Mouse (Mus musculus): ENCODE results near the gene Kctd7. TPM values are rescaled to one million over a fixed set of nuclear protein-coding genes. Genes with fewer than 3 reads are reported as not detected.

Kctd7 gene
- polyA plus RNA-seq, 1 experiment from 2014 or later: 15.5 TPM

GRCm38 (mm10) chr5:130158545-130158944, 13.9 kb downstream of the Kctd7 start:
- no peaks in the 10 kb centered on the region for H3K27me3 ChIP-seq (ENCODE audit: control insufficient read depth, insufficient read depth, low read length)
- WGBS: 76% methylated on average over 4 of the region's 4 CpGs
- no peaks in the 10 kb centered on the region for H3K9me3 ChIP-seq (ENCODE audit: control insufficient read depth, low read length)
- no peak overlapping the region for H3K4me2 ChIP-seq (ENCODE audit: low read length)
- H3K27ac ChIP-seq (replicated peaks; ENCODE audit: low read depth, low read length): no peak overlapping the region
- H3K9ac ChIP-seq (replicated peaks; ENCODE audit: low read length): no peak overlapping the region
- no peak overlapping the region for H3K4me3 ChIP-seq (replicated peaks; ENCODE audit: low read depth, low read length)
- H3K4me1 ChIP-seq (ENCODE audit: control insufficient read depth, insufficient read depth, low read length): no peaks in the 10 kb centered on the region
- DNase-seq (no peak), ATAC-seq (ENCODE audit: low FRiP score, low TSS enrichment) (no peak)
- peaks cover 6% of the 10 kb centered on the region; the same call in 1 of the 2 replicates for H3K36me3 ChIP-seq (ENCODE audit: control insufficient read depth, insufficient read depth, low read length)

GRCm38 (mm10) chr5:130159761-130160201, 15.1 kb downstream of the Kctd7 start:
- no peaks in the 10 kb centered on the region for H3K9me3 ChIP-seq (ENCODE audit: control insufficient read depth, low read length)
- 60% methylated on average over 7 of the region's 7 CpGs for WGBS
- no peak overlapping the region for H3K4me2 ChIP-seq (ENCODE audit: low read length)
- no peak overlapping the region for H3K4me3 ChIP-seq (replicated peaks; ENCODE audit: low read depth, low read length)
- no peak for DNase-seq
- H3K4me1 ChIP-seq (ENCODE audit: control insufficient read depth, insufficient read depth, low read length): no peaks in the 10 kb centered on the region
- no peaks in the 10 kb centered on the region for H3K27me3 ChIP-seq (ENCODE audit: control insufficient read depth, insufficient read depth, low read length)
- H3K9ac ChIP-seq (replicated peaks; ENCODE audit: low read length): no peak overlapping the region
- H3K36me3 ChIP-seq (ENCODE audit: control insufficient read depth, insufficient read depth, low read length): no peaks in the 10 kb centered on the region
- ATAC-seq (ENCODE audit: low FRiP score, low TSS enrichment): no peak
- no peak overlapping the region for H3K27ac ChIP-seq (replicated peaks; ENCODE audit: low read depth, low read length)

GRCm38 (mm10) chr5:130163670-130164069, 19.0 kb downstream of the Kctd7 start:
- 8% methylated on average over 7 of the region's 7 CpGs for WGBS
- no peaks in the 10 kb centered on the region for H3K4me1 ChIP-seq (ENCODE audit: control insufficient read depth, insufficient read depth, low read length)
- ATAC-seq (ENCODE audit: low FRiP score, low TSS enrichment) (no peak), DNase-seq (peak; percentile 82)
- no peak overlapping the region for H3K4me3 ChIP-seq (replicated peaks; ENCODE audit: low read depth, low read length)
- H3K27me3 ChIP-seq (ENCODE audit: control insufficient read depth, insufficient read depth, low read length): no peaks in the 10 kb centered on the region
- no peak overlapping the region for H3K27ac ChIP-seq (replicated peaks; ENCODE audit: low read depth, low read length)
- H3K9ac ChIP-seq (replicated peaks; ENCODE audit: low read length): no peak overlapping the region
- H3K9me3 ChIP-seq (ENCODE audit: control insufficient read depth, low read length): no peaks in the 10 kb centered on the region
- no peaks in the 10 kb centered on the region for H3K36me3 ChIP-seq (ENCODE audit: control insufficient read depth, insufficient read depth, low read length)
- H3K4me2 ChIP-seq (ENCODE audit: low read length): no peak overlapping the region

- H3K36me3 ChIP-seq (ENCODE audit: control insufficient read depth, insufficient read depth, low read length): no peaks in the 10 kb centered on the region
- no peak overlapping the region for H3K4me2 ChIP-seq (ENCODE audit: low read length)
- H3K9ac ChIP-seq (replicated peaks; ENCODE audit: low read length): no peak overlapping the region
- WGBS: 81% methylated on average over 4 of the region's 4 CpGs
- H3K4me1 ChIP-seq (ENCODE audit: control insufficient read depth, insufficient read depth, low read length): no peaks in the 10 kb centered on the region
- H3K27ac ChIP-seq (replicated peaks; ENCODE audit: low read depth, low read length): no peak overlapping the region
- H3K4me3 ChIP-seq (replicated peaks; ENCODE audit: low read depth, low read length): no peak overlapping the region
- DNase-seq (no peak), ATAC-seq (ENCODE audit: low FRiP score, low TSS enrichment) (no peak)
- no peaks in the 10 kb centered on the region for H3K9me3 ChIP-seq (ENCODE audit: control insufficient read depth, low read length)
- H3K27me3 ChIP-seq (ENCODE audit: control insufficient read depth, insufficient read depth, low read length): no peaks in the 10 kb centered on the region
Measured at GRCm38 (mm10) chr5:130165213-130165612, 20.6 kb downstream of the Kctd7 start.

- H3K4me3 ChIP-seq (replicated peaks; ENCODE audit: low read depth, low read length): no peak overlapping the region
- no peak for DNase-seq
- 77% methylated on average over 6 of the region's 6 CpGs for WGBS
- ATAC-seq (ENCODE audit: low FRiP score, low TSS enrichment): no peak
- no peaks in the 10 kb centered on the region for H3K27me3 ChIP-seq (ENCODE audit: control insufficient read depth, insufficient read depth, low read length)
- H3K4me2 ChIP-seq (ENCODE audit: low read length): no peak overlapping the region
- H3K4me1 ChIP-seq (ENCODE audit: control insufficient read depth, insufficient read depth, low read length): peaks cover 19% of the 10 kb centered on the region
- H3K9me3 ChIP-seq (ENCODE audit: control insufficient read depth, low read length): no peaks in the 10 kb centered on the region
- H3K27ac ChIP-seq (replicated peaks; ENCODE audit: low read depth, low read length): no peak overlapping the region
- H3K9ac ChIP-seq (replicated peaks; ENCODE audit: low read length): no peak overlapping the region
- no peaks in the 10 kb centered on the region for H3K36me3 ChIP-seq (ENCODE audit: control insufficient read depth, insufficient read depth, low read length)
Measured at GRCm38 (mm10) chr5:130169109-130169508, 24.4 kb downstream of the Kctd7 start.

- no peaks in the 10 kb centered on the region for H3K9me3 ChIP-seq (ENCODE audit: control insufficient read depth, low read length)
- whole genome bisulfite sequencing: 15% methylated on average over 6 of the region's 6 CpGs
- H3K27me3 ChIP-seq (ENCODE audit: control insufficient read depth, insufficient read depth, low read length): no peaks in the 10 kb centered on the region
- peaks cover 19% of the 10 kb centered on the region for H3K4me1 ChIP-seq (ENCODE audit: control insufficient read depth, insufficient read depth, low read length)
- no peaks in the 10 kb centered on the region for H3K36me3 ChIP-seq (ENCODE audit: control insufficient read depth, insufficient read depth, low read length)
- peak overlapping the region; percentile 82 for H3K4me2 ChIP-seq (ENCODE audit: low read length)
- H3K4me3 ChIP-seq (replicated peaks; ENCODE audit: low read depth, low read length): peak overlapping the region; percentile 71
- ATAC-seq (ENCODE audit: low FRiP score, low TSS enrichment) (no peak), DNase-seq (no peak)
- H3K27ac ChIP-seq (replicated peaks; ENCODE audit: low read depth, low read length): peak overlapping the region; percentile 87
- peak overlapping the region; percentile 81 for H3K9ac ChIP-seq (replicated peaks; ENCODE audit: low read length)
Measured at GRCm38 (mm10) chr5:130170666-130171422, 26.2 kb downstream of the Kctd7 start.

GRCm38 (mm10) chr5:130171423-130171954, 26.8 kb downstream of the Kctd7 start, which contains the start of gene Rabgef1:
Gene Rabgef1, plus strand, starts transcription at chr5:130171798.
- Histone ChIP-seq H3K36me3 (ENCODE audit: control insufficient read depth, insufficient read depth, low read length) (no peaks in the 10 kb centered on the region), H3K9me3 (ENCODE audit: control insufficient read depth, low read length) (no peaks in the 10 kb centered on the region), H3K27ac (replicated peaks; ENCODE audit: low read depth, low read length) (peak within 1 kb of the TSS; percentile 87), H3K4me3 (replicated peaks; ENCODE audit: low read depth, low read length) (peak within 1 kb of the TSS; percentile 71), H3K27me3 (ENCODE audit: control insufficient read depth, insufficient read depth, low read length) (no peaks in the 10 kb centered on the region), H3K4me2 (ENCODE audit: low read length) (peak within 1 kb of the TSS; percentile 83), H3K4me1 (ENCODE audit: control insufficient read depth, insufficient read depth, low read length) (peaks cover 19% of the 10 kb centered on the region), H3K9ac (replicated peaks; ENCODE audit: low read length) (peak within 1 kb of the TSS; percentile 81)
- ATAC-seq (ENCODE audit: low FRiP score, low TSS enrichment): peak; percentile 97
- WGBS: under 1% methylated on average over 57 of the region's 62 CpGs
- peak; percentile 95 for DNase-seq

- H3K4me1 ChIP-seq (ENCODE audit: control insufficient read depth, insufficient read depth, low read length): peaks cover 19% of the 10 kb centered on the region
- no peaks in the 10 kb centered on the region for H3K27me3 ChIP-seq (ENCODE audit: control insufficient read depth, insufficient read depth, low read length)
- DNase-seq (peak; percentile 34), ATAC-seq (ENCODE audit: low FRiP score, low TSS enrichment) (no peak)
- H3K36me3 ChIP-seq (ENCODE audit: control insufficient read depth, insufficient read depth, low read length): no peaks in the 10 kb centered on the region
- H3K4me2 ChIP-seq (ENCODE audit: low read length): peak overlapping the region; percentile 83
- no peaks in the 10 kb centered on the region for H3K9me3 ChIP-seq (ENCODE audit: control insufficient read depth, low read length)
- peak overlapping the region; percentile 71 for H3K4me3 ChIP-seq (replicated peaks; ENCODE audit: low read depth, low read length)
- H3K27ac ChIP-seq (replicated peaks; ENCODE audit: low read depth, low read length): peak overlapping the region; percentile 87
- WGBS: 2% methylated on average over 42 of the region's 46 CpGs
- H3K9ac ChIP-seq (replicated peaks; ENCODE audit: low read length): peak overlapping the region; percentile 81
Measured at GRCm38 (mm10) chr5:130171956-130172601, 27.4 kb downstream of the Kctd7 start.

Measured in midbrain, embryonic 14.5 days (tissue).